Mouse (Mus musculus): ENCODE measurements around the gene Hist1h2be.

The Hist1h2be gene

DNA sequence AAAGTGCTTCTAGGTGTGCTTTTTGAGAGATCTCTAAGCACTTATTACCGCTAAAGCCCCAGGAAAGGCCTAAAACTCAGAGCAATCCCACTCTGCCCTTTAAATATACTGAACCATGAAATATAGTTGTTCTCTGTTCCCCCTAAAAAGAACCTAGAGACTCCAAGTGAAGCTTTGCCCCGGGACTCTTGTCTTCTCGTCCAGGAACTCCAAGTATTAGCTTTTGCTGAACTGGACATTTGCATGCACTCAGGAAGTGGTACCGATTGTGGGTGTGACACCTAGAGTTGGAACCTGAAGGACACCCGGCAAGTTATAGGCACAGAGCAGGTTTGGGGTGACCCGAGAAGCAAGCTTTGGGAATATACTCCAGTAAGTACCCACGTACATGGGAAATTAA, 29.7 kb downstream of the Hist1h2be start:
- 93% methylated on average over 7 of the region's 7 CpGs for WGBS

DNA sequence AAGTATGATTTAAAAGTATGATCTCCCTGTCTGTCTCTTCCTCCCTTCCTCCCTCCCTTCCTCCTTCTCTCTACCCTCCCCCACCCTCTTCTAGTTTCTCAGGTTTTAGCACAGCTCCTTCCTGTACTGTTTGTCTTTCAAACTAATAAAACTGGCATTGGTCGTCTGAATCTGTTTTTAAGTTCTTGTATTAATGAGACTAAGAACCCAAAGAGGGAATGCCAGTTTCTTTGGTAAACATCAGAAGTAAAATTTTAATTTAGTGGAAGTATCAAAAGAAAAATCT, 34.0 kb downstream of the Hist1h2be start:
- 4% methylated on average over 1 of the region's 1 CpGs for WGBS

DNA sequence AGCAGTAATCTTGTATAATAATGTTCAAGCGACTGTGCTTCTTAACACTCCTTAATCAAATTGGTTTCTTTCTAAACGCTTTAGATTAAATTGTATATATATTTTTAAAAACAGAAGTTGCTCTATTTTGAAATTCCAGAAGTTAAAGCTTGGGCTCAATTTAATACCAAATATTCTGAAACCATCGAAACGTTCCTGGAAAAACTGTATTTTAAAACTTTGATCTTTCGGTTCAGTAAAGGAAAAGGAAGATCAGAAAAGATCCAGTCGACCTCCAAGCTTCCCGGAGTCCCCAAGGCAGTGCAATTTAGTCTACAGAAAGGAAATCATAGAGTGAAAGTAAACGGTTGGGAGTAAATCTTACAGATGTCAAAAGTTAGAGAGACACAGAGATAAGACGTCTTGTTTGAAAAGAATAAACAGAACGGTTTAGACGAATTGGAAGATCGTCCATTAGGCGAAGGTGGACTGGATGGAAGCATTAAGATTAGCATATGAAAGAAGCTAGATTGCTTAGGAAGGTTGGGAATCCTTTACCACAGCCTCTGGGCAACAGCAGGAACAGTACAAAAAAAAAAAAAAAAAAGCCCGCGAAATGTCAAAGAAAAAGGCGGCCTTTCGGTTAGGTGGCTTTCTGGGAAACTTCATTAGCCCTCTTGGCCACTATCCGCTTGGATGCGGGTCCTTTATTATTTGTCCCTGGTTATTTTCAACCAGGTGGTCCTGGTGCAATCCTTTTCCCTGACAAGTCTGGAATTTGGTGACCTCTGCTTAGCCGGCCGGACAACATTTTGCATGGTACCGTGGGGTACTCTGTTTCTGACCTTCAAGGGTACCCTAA, 34.6 kb downstream of the Hist1h2be start:
- WGBS, result 1% methylated on average over 22 of the region's 22 CpGs

DNA sequence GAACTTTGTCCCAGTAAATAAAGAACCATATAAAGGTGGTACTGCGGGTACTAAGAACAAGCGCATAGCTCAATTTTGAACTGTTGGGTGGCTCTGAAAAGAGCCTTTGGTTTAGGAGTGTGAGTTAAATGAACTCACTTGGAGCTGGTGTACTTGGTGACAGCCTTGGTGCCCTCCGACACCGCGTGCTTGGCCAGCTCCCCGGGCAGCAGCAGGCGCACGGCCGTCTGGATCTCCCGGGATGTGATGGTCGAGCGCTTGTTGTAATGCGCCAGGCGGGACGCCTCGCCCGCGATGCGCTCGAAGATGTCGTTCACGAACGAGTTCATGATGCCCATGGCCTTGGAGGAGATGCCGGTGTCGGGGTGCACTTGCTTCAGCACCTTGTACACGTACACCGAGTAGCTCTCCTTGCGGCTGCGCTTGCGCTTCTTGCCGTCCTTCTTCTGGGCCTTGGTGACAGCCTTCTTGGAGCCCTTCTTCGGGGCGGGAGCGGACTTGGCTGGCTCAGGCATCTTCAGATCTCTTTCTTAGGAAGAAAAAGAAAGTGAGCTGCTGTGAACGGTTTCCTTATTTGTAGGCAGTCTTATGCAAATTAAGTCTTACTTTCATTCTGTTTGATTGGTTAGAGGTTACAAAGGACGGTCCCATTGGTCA, 35.4 kb downstream of the Hist1h2be start:
- under 1% methylated on average over 30 of the region's 36 CpGs for WGBS

DNA sequence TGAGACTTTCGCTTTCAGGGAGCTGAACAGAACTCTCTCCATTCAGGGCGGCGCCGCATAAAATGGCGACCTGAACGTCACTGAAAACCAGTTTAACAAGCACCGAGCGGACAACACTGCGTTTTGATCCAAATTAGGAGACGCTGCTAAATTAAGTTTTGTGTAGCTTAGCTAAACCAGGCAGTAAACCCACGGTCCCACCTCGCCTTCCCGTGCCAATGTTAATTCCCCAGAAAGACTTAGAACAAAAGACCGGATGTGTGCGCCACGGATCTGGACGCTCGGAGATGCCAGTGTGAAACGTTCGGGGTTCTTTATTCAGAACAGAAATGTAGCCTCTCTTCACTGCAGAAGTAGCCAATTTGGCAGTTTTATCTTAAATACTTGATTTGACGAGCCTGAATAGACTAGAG, 35.9 kb downstream of the Hist1h2be start:
- under 1% methylated on average over 21 of the region's 21 CpGs for WGBS

DNA sequence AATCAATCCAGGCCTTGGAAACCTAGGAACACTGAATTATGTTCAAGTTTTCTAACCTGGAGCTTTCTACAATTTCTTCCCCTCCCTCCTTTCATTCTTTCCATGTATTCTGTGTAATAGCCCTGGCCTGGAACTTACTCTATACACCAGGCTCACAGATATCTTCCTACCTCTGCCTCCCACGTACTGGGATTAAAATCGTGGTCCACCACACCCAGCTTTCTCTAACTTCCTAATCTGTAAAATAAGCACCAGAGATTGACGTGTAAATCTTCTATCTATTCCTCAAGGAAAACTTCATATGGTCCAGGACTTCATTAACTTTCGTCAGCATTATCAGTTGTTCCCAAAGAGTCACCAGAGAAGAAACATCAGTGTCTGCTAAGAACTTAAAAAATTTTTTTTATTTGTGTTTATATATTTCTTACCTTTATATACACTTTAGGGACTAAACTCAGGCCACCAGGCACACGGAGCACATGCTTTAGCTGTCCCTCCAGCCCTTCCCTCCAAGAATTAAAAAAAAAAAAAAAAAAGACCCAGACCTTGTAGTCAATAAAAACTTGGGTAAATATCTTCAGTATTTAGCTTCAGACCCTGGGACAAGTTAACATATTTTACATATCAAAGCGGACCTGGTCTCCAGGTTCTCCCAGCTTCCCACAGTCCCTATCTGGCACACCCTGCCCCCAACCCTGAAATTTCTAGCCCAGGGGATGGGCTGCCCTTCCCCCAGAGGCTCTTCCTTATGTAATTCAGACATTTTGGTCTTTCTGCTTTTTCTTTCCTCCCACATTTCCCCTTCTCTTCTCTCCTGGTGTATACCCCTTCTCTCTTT, 38.5 kb downstream of the Hist1h2be start:
- WGBS, result 18% methylated on average over 6 of the region's 6 CpGs

DNA sequence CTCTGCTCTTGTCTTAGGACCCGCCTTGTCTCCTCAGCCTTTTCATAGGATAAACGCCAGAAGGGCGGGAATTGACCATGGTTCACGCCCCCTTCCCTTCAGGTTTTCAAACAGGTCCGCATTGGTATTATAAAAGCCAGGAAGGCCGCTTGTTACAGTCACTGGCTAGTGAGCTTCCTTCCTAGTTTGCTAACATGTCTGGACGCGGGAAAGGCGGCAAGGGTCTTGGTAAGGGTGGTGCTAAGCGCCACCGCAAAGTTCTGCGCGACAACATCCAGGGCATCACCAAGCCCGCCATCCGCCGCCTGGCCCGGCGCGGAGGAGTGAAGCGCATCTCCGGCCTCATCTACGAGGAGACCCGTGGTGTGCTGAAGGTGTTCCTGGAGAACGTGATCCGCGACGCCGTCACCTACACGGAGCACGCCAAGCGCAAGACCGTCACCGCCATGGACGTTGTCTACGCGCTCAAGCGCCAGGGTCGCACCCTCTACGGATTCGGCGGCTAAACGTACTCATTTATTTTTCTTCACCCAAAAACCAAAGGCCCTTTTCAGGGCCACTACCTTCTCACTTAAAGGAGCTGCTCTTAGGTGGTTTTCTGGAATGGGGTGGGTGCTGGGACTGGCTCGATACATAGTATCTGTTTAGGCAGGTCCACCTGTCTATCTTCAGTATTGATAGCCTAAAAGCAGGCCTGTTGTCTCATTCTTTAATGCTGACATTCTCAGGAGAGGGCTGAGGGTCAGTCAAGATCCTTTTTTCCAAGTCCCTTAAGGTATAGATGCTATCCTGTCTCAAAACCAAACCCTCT, 39.3 kb downstream of the Hist1h2be start, which contains the start of gene Hist1h4d:
TSS of gene Hist1h4d (plus strand) at position 191 of the 811 bp plus-strand sequence.
- under 1% methylated on average over 43 of the region's 43 CpGs for WGBS

DNA sequence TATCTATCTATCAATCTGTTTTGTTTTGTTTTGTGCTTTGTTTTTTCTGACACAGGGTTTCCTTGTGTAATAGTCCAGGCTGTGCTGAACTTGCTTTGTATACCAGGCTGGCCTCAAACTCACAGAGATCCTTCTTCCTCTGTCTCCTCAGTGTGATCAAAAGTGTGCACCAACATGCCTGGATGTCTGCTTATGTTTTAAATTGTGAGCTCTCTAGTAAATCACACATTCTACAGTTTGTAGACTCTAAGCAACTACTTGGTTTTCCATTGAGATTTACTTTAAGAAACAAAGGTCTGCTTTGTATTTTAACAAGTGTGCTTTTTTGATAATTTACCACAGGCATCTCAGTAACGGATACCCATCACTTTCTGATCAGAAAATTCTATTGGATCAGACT, 43.1 kb downstream of the Hist1h2be start:
- 95% methylated on average over 1 of the region's 1 CpGs for WGBS

DNA sequence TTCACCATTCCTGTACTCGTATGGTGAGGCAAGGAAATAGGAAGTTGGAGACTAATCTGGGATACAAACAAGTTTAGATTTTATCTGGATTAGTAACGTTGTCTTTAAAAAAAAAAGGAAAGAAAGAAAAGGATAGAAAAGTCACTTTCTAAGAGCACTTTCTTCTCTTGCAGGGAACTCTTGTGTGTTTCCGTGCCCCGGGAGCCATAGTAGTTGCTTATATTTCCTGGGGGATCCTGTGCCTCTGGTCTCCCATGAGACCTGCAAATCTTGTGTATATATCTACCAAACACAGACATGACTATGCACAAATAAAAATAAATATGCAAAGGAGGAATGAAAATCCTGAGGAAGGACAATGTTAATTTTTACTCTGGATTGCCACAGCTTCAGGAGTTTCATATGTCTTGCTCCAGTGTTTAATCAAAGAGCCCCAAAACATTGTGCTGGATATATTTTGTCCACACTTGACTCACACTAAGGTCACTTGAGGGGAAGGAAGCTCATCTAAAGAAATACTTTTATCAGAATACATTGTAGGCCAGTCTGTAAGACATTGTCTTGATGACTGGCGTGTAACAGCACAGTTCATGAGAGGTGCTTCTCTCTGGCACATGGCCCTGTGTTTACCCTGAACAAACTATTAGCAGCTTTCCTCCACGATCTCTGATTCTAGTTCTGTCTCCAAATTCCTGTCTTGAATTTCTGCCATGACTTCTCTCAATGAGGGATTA, 43.9 kb downstream of the Hist1h2be start:
- 66% methylated on average over 6 of the region's 6 CpGs for WGBS

DNA sequence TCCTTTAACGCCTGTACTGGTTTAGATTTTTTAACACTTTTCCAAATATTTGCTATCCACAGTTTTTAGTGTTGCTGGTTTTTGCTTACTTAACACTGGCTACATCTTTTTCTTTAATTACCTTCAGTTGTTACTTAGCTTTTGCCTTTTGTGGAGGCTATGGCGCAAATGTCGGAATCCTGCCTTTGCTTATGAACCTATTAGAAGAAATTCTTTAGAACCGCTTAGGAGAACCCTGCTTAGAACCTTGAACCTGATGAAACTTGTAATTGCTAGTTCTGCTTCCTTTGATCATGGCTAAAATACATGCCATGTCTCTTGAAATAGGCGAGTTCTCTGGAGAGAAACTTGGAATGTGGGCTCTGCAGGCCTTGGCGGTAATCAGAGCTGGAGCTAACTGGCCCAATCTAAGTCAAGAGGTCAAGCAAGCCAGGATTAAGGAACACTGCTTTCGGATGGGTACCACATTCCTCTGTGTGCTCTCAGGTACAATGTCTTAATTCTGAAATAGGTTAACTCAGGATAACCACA, 44.5 kb downstream of the Hist1h2be start:
- WGBS, result 56% methylated on average over 7 of the region's 7 CpGs

DNA sequence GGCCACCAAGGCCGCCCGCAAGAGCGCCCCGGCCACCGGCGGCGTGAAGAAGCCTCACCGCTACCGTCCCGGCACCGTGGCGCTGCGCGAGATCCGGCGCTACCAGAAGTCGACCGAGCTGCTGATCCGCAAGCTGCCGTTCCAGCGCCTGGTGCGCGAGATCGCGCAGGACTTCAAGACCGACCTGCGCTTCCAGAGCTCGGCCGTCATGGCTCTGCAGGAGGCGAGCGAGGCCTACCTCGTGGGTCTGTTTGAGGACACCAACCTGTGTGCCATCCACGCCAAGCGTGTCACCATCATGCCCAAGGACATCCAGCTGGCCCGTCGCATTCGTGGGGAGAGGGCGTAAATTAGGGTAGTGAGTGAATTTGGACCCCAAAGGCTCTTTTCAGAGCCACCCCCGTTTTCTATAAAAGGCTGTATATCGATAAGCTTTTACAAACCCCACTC, 45.0 kb downstream of the Hist1h2be start:
- 3% methylated on average over 17 of the region's 40 CpGs for WGBS

DNA sequence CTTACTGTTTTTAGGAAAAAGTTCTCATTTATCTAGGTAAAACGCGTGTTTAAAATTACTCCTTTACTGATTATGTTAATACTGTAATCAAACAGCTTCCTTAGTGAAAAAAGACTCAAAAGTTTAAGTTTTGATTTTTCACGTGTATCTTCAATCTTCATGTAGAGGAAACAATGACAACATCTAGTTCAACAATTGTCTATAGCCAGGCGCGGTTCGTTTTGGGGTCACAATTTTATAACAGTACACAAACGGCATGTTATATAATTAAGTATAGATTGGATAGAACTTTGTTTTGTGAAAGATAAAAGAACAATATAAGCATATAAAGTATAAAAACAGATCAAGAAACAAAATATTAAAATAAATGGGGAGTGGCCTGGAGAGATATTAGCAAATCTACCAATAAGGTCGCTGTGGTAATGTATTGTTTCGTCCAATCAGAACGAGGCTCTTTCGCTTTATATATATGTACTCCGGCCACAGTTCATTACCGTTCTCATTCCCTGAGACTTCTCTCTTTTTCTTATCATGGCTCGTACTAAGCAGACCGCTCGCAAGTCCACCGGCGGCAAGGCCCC, 45.6 kb downstream of the Hist1h2be start, which contains the start of gene Hist1h3d:
TSS of gene Hist1h3d (plus strand) at position 493 of the 581 bp plus-strand sequence.
- 2% methylated on average over 18 of the region's 18 CpGs for WGBS

DNA sequence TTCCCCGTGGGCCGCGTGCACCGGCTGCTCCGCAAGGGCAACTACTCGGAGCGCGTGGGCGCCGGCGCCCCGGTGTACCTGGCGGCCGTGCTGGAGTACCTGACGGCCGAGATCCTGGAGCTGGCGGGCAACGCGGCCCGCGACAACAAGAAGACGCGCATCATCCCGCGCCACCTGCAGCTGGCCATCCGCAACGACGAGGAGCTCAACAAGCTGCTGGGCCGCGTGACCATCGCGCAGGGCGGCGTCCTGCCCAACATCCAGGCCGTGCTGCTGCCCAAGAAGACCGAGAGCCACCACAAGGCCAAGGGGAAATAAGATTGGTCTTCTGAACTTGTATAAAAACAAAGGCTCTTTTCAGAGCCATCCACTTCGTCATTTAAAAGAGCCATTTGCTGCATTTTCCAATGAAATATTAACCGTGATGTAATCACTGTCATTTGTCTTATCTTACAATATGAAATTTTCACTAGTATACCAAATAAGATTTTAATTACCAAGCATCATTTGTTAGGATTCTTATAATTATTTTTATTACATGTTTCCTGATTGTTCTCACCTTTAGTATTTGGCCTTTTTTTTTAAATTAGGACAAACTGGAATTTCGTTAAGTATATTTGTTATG, 46.3 kb downstream of the Hist1h2be start:
- 2% methylated on average over 12 of the region's 39 CpGs for WGBS

DNA sequence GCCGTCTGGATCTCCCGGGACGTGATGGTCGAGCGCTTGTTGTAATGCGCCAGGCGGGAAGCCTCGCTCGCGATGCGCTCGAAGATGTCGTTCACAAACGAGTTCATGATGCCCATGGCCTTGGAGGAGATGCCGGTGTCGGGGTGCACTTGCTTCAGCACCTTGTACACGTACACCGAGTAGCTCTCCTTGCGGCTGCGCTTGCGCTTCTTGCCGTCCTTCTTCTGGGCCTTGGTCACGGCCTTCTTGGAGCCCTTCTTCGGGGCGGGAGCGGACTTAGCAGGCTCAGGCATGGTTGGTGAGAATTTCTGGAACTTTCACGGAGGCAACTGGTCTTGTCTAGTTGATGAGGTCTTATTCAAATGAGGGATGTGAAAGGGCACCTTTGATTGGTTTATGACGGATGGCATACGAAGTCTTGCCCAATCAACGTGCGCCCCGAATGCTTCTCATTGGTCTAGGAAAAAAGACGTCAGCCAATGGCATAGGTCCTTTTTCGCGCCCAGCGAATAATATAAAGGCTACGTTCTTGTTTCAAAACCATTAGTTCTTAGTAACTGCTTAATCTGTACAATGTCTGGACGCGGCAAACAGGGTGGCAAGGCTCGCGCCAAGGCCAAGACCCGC, 46.9 kb downstream of the Hist1h2be start, which contains the start of the genes Hist1h2bf and Hist1h2ad:
TSS of gene Hist1h2bf (minus strand) at position 299 of the 627 bp plus-strand sequence.
TSS of gene Hist1h2ad (plus strand) at position 484 of the 627 bp plus-strand sequence.
- under 1% methylated on average over 37 of the region's 42 CpGs for WGBS

DNA sequence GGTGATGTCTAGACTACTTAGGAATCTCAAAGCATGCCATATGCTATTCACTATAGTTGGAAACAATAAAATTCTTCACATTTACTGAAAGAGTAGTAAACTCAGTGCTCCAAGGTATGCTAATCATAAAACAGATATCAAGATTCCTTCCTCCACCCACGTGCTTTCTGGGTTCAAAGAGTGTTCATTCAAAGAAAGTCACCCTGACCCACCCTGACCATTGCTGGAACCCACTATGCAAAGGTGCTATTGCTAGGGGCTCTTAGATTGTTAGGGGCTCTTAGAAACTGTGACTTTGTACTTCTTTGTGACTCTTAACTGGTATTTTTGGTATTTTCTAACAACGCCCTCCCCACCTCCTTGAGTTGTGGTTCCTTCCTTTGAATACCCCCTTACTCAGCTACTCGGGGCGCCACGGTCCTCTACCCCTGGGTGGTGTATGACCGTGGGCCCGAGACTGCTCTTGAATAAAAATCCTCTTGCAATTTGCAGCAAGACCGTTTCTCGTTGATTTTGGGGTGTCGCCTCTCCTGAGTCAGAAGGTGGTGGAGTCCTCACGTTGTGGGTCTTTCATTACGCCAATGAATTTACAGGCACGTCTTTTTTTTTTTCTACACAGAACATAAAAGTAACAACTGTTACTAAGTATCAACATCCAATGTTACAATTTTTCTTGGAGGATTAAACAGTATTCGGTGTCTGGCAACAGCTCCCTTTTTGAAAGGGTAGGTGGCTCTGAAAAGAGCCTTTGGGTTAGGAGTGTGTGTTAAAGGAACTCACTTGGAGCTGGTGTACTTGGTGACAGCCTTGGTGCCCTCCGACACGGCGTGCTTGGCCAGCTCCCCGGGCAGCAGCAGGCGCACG, 47.7 kb downstream of the Hist1h2be start:
- WGBS, result 10% methylated on average over 20 of the region's 20 CpGs

DNA sequence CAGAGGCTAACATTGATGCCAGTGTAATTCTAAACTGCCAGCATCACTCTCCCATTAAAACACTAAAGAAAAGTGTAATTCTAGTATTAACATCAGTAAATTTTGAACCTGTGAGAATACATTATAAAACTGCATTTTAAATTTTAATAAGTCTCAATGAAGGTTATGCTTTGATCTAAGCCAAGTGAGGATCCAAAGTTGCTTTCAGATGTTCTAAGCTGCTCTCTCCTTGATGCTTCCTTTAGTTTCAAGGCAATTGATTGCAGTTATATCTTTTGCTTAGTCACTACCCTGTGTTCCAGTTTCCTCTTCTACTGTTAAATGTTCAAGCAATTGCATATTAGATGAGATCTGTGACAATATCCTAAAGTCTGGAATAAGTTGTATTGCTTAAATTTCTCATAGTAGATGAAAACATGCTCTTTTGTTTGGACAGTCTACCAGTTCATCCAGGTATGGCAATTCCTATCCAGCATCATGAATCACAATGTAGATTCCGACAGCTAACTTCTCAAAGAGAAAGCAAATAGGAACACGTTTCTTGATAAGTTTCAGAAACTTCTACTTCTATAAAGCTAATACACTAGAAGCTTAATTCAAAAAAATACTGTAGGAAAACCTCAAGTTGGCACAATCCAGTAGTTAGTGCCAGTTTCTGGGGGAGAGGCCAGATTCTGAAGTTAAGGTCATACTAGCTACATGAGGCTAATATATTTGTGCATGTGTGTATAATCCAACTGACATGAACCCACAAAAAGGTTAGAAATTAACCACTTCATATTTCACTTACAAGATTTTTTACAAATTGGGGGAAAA, 48.5 kb downstream of the Hist1h2be start:
- WGBS, result 33% methylated on average over 2 of the region's 2 CpGs

Data from cerebral cortex, adult 2 months (tissue).